Mouse (Mus musculus) ES-E14 (cell line): ENCODE results near the gene Cdkl1.

ENCODE experiments used
- CHD2 ChIP-seq: IDR thresholded peaks from 2 replicates; pipeline ENCODE4 v1.6.1; 2014; ENCODE audit warnings: mild to moderate bottlenecking, low read depth, low read length, inconsistent platforms
- HCFC1 ChIP-seq: IDR thresholded peaks from 2 replicates; pipeline ENCODE4 v1.6.1; 2012; ENCODE audit warnings: low read length, inconsistent platforms, borderline replicate concordance; ENCODE audit not compliant: insufficient read depth
- MAFK ChIP-seq: IDR thresholded peaks from 2 replicates; pipeline ENCODE4 v1.6.1; 2014; ENCODE audit warnings: mild to moderate bottlenecking, low read depth, low read length, inconsistent platforms; ENCODE audit not compliant: insufficient read depth
- ZC3H11A ChIP-seq: IDR thresholded peaks from 2 replicates; pipeline ENCODE4 v1.6.1; 2012; ENCODE audit warnings: low read depth, mild to moderate bottlenecking, inconsistent platforms, low read length, borderline replicate concordance
- ZNF384 ChIP-seq: IDR thresholded peaks from 2 replicates; pipeline ENCODE4 v1.6.1; 2012; ENCODE audit warnings: low read depth, low read length, inconsistent platforms

- no peak for TF ChIP-seq ZNF384
- TF ChIP-seq ZC3H11A = no peak
- TF ChIP-seq CHD2 = no peak
- no peak for TF ChIP-seq HCFC1
- no peak for TF ChIP-seq MAFK
Measured at GRCm38 (mm10) chr12:69753936-69754335, 37.1 kb downstream of the Cdkl1 start.
